Comparison of ENCODE assay signal across 25 mouse cellular contexts in genomic region chr11:51579024-51579423, GRCm38 (mm10). TPM values are rescaled to one million over a fixed set of nuclear protein-coding genes. Genes with fewer than 3 reads are reported as not detected.
DNase-seq lines count a peak whose midpoint lies in the region; ATAC-seq and TF ChIP-seq lines count a peak whose summit lies in the region.
"Had no signal": no experiment of that assay in that cellular context is flagged by ENCODE, and none has a peak within 500 bp of the region (broad histone marks: within the 10 kb centered on the region; RNA-seq: fewer than 3 reads in every experiment).

No protein-coding gene starts in this region.

- H3K9ac ChIP-seq in ES-E14 (ENCODE audit: insufficient read depth, low read depth, low read length, poor library complexity, severe bottlenecking) = no peak overlapping the region
- H3K9ac ChIP-seq: embryonic facial prominence, embryonic 12.5 days; embryonic facial prominence, embryonic 15.5 days; forebrain, postnatal 0 days; hindbrain, embryonic 12.5 days; hindbrain, embryonic 15.5 days had no signal

- H3K9me3 ChIP-seq in ES-E14 (ENCODE audit: control insufficient read depth, insufficient read depth, low read depth, low read length) = no peaks in the 10 kb centered on the region
- H3K9me3 ChIP-seq: embryonic facial prominence, embryonic 12.5 days; embryonic facial prominence, embryonic 15.5 days; G1E; hindbrain, embryonic 12.5 days; hindbrain, embryonic 15.5 days had no signal

- no peak overlapping the region for H3K4me3 ChIP-seq in ES-E14 (ENCODE audit: insufficient read depth in 1 of 2, low read depth in 1 of 2, low read length in 2 of 2, poor library complexity in 1 of 2, severe bottlenecking in 1 of 2)
- H3K4me3 ChIP-seq: embryonic facial prominence, embryonic 12.5 days; embryonic facial prominence, embryonic 15.5 days; gastrocnemius, adult 2 months; hindbrain, embryonic 12.5 days; hindbrain, embryonic 15.5 days had no signal

- H3K36me3 ChIP-seq in ES-E14 (ENCODE audit: control insufficient read depth, insufficient read depth, low read length, poor library complexity, severe bottlenecking) = no peaks in the 10 kb centered on the region
- H3K36me3 ChIP-seq: embryonic facial prominence, embryonic 12.5 days; embryonic facial prominence, embryonic 15.5 days; G1E; hindbrain, embryonic 12.5 days; hindbrain, embryonic 15.5 days had no signal

- in situ Hi-C loops in ES-E14 (cut with MboI; ENCODE audit: low sequenced_read_pairs in 2 of 2, unreplicated experiment in 2 of 2) = no loop called here

- H3K27ac ChIP-seq in ES-E14 (ENCODE audit: insufficient read depth, low read depth, low read length, poor library complexity, severe bottlenecking) = peak overlapping the region; percentile 12; the same call in 1 of the 2 replicates
- H3K27ac ChIP-seq: embryonic facial prominence, embryonic 12.5 days; embryonic facial prominence, embryonic 15.5 days; gastrocnemius, adult 2 months; hindbrain, embryonic 12.5 days; hindbrain, embryonic 15.5 days had no signal

- peak; percentile 18 for ATAC-seq in inflammation-experienced regulatory T-cells, adult 6 months
- ATAC-seq: forebrain, embryonic 14.5 days; forebrain, postnatal 0 days; Patski had no signal

- no peak for DNase-seq in ES-E14 (ENCODE audit: low read depth, low spot score)
- DNase-seq in thymus, postnatal 0 days (ENCODE audit: low spot score) = peak; percentile 56
- DNase-seq in thymus, postnatal 36 days = peak; percentile 28 to 52
- DNase-seq in left cerebral cortex, adult 18-20 months (ENCODE audit: low spot score in 2 of 2) = no peak
- DNase-seq in liver = no peak
- no peak for DNase-seq in urinary bladder, postnatal 4 days (ENCODE audit: low spot score in 2 of 2)
- no peak for DNase-seq in B cell, adult 2 months
- DNase-seq: adrenal gland, adult 2 months; adrenal gland, postnatal 14 days; cerebellum, adult 11 months; cerebellum, adult 2 months; cerebellum, adult 9-11 months; cerebellum, postnatal 25 days; forebrain, postnatal 0 days; gastrocnemius, adult 2 months; gastrocnemius, postnatal 14 days; heart, adult 11 months had no signal

- H3K4me1 ChIP-seq in ES-E14 (ENCODE audit: control insufficient read depth in 2 of 2, insufficient read depth in 2 of 2, low read length in 2 of 2, poor library complexity in 1 of 2) = peaks cover 0 to 3% of the 10 kb centered on the region in 2 experiments; a peak in 1 of 4 replicates

TF ChIP-seq in ES-E14, 5 proteins besides CTCF, POLR2A, EP300 and RAD21:
- TF ChIP-seq HCFC1 (IDR thresholded peaks at IDR 0.05; ENCODE audit: borderline replicate concordance, insufficient read depth, low read length) = no peak
- no peak for TF ChIP-seq ZNF384 (IDR thresholded peaks at IDR 0.05; ENCODE audit: low read depth, low read length)
- no peak for TF ChIP-seq ZC3H11A (IDR thresholded peaks at IDR 0.05; ENCODE audit: borderline replicate concordance, low read depth, low read length)
- TF ChIP-seq CHD2 (IDR thresholded peaks at IDR 0.05; ENCODE audit: low read depth, low read length) = no peak
- no peak for TF ChIP-seq MAFK (IDR thresholded peaks at IDR 0.05; ENCODE audit: insufficient read depth, low read depth, low read length)
TF ChIP-seq in ES-E14: peak in this region for 0.

RNA-seq across cellular contexts. Expression of gene Phykpl, which starts 5.5 kb away (rescaled TPM):
- total RNA-seq in ES-E14 (2012; rRNA removed) = 23.4 and 27.4 TPM in 2 replicates
- 10 to 100 TPM; 25.2 to 33.5 (median 27.6) TPM for polyA plus RNA-seq in inflammation-experienced regulatory T-cells, adult 6 months (2017; shearing (Covaris generic))
- 13.0 and 15.0 TPM in 2 replicates for polyA plus RNA-seq in thymus, postnatal 0 days (2015; fragmentation: Nextera tagmentation; extraction: Ambion mirVana)
- 1 to 10 TPM; 6.7 to 7.1 TPM for total RNA-seq in left cerebral cortex, adult 18-20 months (2021)

RNA-seq across cellular contexts. Expression of gene Hnrnpab, which starts 27.6 kb away (rescaled TPM):
- total RNA-seq in ES-E14 (2012; rRNA removed) = 334 and 505 TPM in 2 replicates
- polyA plus RNA-seq in inflammation-experienced regulatory T-cells, adult 6 months (2017; shearing (Covaris generic)) = 10 to 100 TPM; 32.6 to 39.5 (median 35.5) TPM
- 505 and 542 TPM in 2 replicates for polyA plus RNA-seq in thymus, postnatal 0 days (2015; fragmentation: Nextera tagmentation; extraction: Ambion mirVana)
- 100 to 1,000 TPM; 132 TPM for total RNA-seq in left cerebral cortex, adult 18-20 months (2021)

RNA-seq across cellular contexts. Expression of gene Nhp2, which starts 40.5 kb away (rescaled TPM):
- total RNA-seq in ES-E14 (2012; rRNA removed) = 452 and 461 TPM in 2 replicates
- polyA plus RNA-seq in inflammation-experienced regulatory T-cells, adult 6 months (2017; shearing (Covaris generic)) = 100 to 1,000 TPM; 100 to 149 (median 102) TPM
- 196 and 207 TPM in 2 replicates for polyA plus RNA-seq in thymus, postnatal 0 days (2015; fragmentation: Nextera tagmentation; extraction: Ambion mirVana)
- 10 to 100 TPM; 44.8 to 48.4 TPM for total RNA-seq in left cerebral cortex, adult 18-20 months (2021)

RNA-seq across cellular contexts. Expression of gene Rmnd5b, which starts 56.7 kb away (rescaled TPM):
- total RNA-seq in ES-E14 (2012; rRNA removed) = 41.1 and 96.5 TPM in 2 replicates
- 10 to 100 TPM; 35.7 to 40.3 (median 38.6) TPM for polyA plus RNA-seq in inflammation-experienced regulatory T-cells, adult 6 months (2017; shearing (Covaris generic))
- 62.4 and 66.1 TPM in 2 replicates for polyA plus RNA-seq in thymus, postnatal 0 days (2015; fragmentation: Nextera tagmentation; extraction: Ambion mirVana)
- total RNA-seq in left cerebral cortex, adult 18-20 months (2021) = 10 to 100 TPM; 59.9 to 60.3 TPM

Comparison
In these comparisons a context has a peak if more than half of its experiments do, and no peak if none do; other contexts are left out.
1. DNase-seq: peak in thymus, postnatal 0 days (single experiment) and thymus, postnatal 36 days (2 of 2); none in ES-E14 (single experiment), left cerebral cortex, adult 18-20 months (0 of 2), liver (single experiment), urinary bladder, postnatal 4 days (0 of 2) and B cell, adult 2 months (0 of 2).